Mouse (Mus musculus) CH12.LX (cell line): ENCODE data around the gene Caprin1.

ENCODE experiments used
- CHD1 ChIP-seq: IDR thresholded peaks from 2 replicates; pipeline ENCODE4 v1.6.1; 2012; ENCODE audit warnings: low read depth, low read length, improper control_type of control experiment, inconsistent platforms
- CTCF ChIP-seq, 2 experiments: IDR thresholded peaks in 1 of 2; conservative IDR thresholded peaks in 1 of 2; 2 replicates each; pipeline ENCODE4 v1.5.1; 2011 to 2012; ENCODE audit warnings: low read depth in 2 of 2, low read length in 2 of 2, improper control_type of control experiment in 1 of 2, inconsistent platforms in 1 of 2, mild to moderate bottlenecking in 1 of 2, moderate library complexity in 1 of 2
- EP300 ChIP-seq: IDR thresholded peaks from 2 replicates; pipeline ENCODE4 v1.6.1; 2011; ENCODE audit warnings: low read length, improper control_type of control experiment
- ETS1 ChIP-seq: conservative IDR thresholded peaks from 2 replicates; pipeline ENCODE4 v1.6.1; 2012; ENCODE audit warnings: low read depth, mild to moderate bottlenecking, inconsistent platforms, low read length, improper control_type of control experiment, moderate library complexity
- MEF2A ChIP-seq: IDR thresholded peaks from 2 replicates; pipeline ENCODE4 v1.6.1; 2014; ENCODE audit warnings: low read depth, mild to moderate bottlenecking, inconsistent platforms, low read length, improper control_type of control experiment, borderline replicate concordance
- NELFE ChIP-seq: IDR thresholded peaks from 2 replicates; pipeline ENCODE4 v1.6.1; 2011; ENCODE audit warnings: low read depth, low read length, improper control_type of control experiment
- PAX5 ChIP-seq: IDR thresholded peaks from 2 replicates; pipeline ENCODE4 v1.6.1; 2012; ENCODE audit warnings: low read length, inconsistent platforms, mixed read lengths
- POLR2A ChIP-seq: IDR thresholded peaks from 2 replicates; pipeline ENCODE4 v1.6.1; 2011; ENCODE audit warnings: low read depth, mild to moderate bottlenecking, improper control_type of control experiment, low read length
- USF2 ChIP-seq: conservative IDR thresholded peaks from 2 replicates; pipeline ENCODE4 v1.6.1; 2011; ENCODE audit warnings: low read depth, low read length, improper control_type of control experiment

DNA sequence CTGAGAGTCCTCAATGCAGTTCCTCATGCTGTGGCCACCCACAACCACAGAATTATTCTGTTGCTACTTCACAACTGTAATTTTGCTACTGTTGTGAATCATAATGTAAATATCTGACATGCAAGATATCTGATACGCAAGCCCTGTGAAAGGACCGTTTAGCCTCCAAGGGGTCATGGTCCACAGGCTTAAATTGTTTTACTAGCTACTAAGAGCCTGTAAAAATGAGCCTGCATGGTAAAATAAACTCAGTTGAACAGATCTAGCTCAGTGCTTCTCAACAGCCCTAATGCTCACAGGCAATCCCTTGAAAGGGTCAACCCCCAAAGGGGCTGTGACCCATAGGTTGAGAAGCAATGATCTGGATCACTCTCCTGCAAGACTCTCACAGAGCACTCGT lies 48.4 kb downstream of the Caprin1 start:
- TF ChIP-seq CHD1 (no peak), MEF2A (no peak), CTCF (conservative IDR thresholded peaks at IDR 0.05 in 1 of 2, IDR thresholded peaks at IDR 0.05 in 1 of 2; ENCODE audit: low read depth in 2 of 2, low read length in 2 of 2) (no peak), POLR2A (no peak), PAX5 (no peak), ETS1 (no peak), EP300 (no peak), USF2 (no peak), NELFE (no peak)
